Mouse (Mus musculus): Measurements from ENCODE around the gene Atp8b5.

DNA sequence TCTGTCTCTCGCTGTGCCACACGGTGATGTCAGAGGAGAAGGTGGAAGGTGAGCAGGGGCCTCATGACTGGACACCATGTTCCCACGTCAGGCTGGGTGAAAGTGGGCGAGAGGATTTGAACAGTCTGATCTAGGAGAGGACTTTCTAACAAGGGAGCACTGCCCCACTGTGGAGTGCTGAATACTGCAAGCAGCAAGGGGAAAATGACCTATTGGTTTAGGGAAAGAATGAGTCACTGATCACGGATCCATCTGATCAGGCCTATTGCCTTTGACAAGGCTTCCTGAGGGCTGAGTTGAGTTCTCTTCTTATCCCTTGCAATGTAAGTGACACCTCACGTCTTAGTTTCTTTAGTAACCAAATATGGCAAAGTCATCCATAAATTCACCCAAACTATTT lies 86.7 kb downstream of the Atp8b5 start:
- TF ChIP-seq POLR2A (IDR thresholded peaks at IDR 0.05; ENCODE audit: insufficient read length, low read depth) (no peak), TCF12 (IDR thresholded peaks at IDR 0.05; ENCODE audit: insufficient read depth, poor library complexity, severe bottlenecking) (no peak), MYOG (IDR thresholded peaks at IDR 0.05; ENCODE audit: control insufficient read depth in 1 of 3, insufficient read depth in 1 of 3, insufficient read length in 2 of 3, low read depth in 2 of 3) (no peak), MAX (IDR thresholded peaks at IDR 0.05; ENCODE audit: low read depth) (no peak), POLR2AphosphoS2 (IDR thresholded peaks at IDR 0.05; ENCODE audit: insufficient read length, low read depth) (no peak), E2F4 (IDR thresholded peaks at IDR 0.05; ENCODE audit: insufficient read depth) (no peak), CEBPB (IDR thresholded peaks at IDR 0.05; ENCODE audit: insufficient read depth, poor library complexity, severe bottlenecking) (no peak), USF1 (IDR thresholded peaks at IDR 0.05; ENCODE audit: low read depth) (no peak), REST (IDR thresholded peaks at IDR 0.05; ENCODE audit: insufficient read depth, insufficient read length) (no peak), MYOD1 (IDR thresholded peaks at IDR 0.05; ENCODE audit: control insufficient read depth in 1 of 3, insufficient read length in 2 of 3, low read depth in 2 of 3) (no peak), SRF (IDR thresholded peaks at IDR 0.05; ENCODE audit: control insufficient read depth, insufficient read length, low read depth) (no peak), TCF3 (IDR thresholded peaks at IDR 0.05; ENCODE audit: insufficient read length, low read depth) (no peak)

All from myocyte (in vitro differentiated cells).